Mouse (Mus musculus): ENCODE measurements around the gene Atxn2.

GRCm38 (mm10) chr5:121736641-121737040 lies 25.5 kb downstream of the Atxn2 start:
- TF ChIP-seq GATA1 (IDR thresholded peaks at IDR 0.05; ENCODE audit: low read length) (no peak), TAL1 (IDR thresholded peaks at IDR 0.05; ENCODE audit: low read length) (no peak)

Measured in erythroblast, embryonic 14.5 days (primary cell).